Mouse (Mus musculus) midbrain, postnatal 0 days (tissue): ENCODE data around the gene Anxa5. TPM values are rescaled to one million over a fixed set of nuclear protein-coding genes. Genes with fewer than 3 reads are reported as not detected.

Experiments used
- ATAC-seq: fragments of 200-750 bp; cut with Nextera tagmentation; 2 replicates; pipeline ENCODE4 v1.8.0; 2017; ENCODE audit warnings: moderate number of reproducible peaks, mild to moderate bottlenecking, moderate TSS enrichment, moderate library complexity; ENCODE audit not compliant: low FRiP score
- DNase-seq: peaks from one replicate; pipeline ENCODE4 v3.0.0-alpha.2; 2015; ENCODE audit warnings: low spot score
- H3K27ac ChIP-seq: fragments of 300-500 bp; sonication (generic); 2 replicates; pipeline ENCODE4 v1.5.1; 2014; ENCODE audit warnings: low read depth, mild to moderate bottlenecking, low read length, mixed read lengths
- H3K27me3 ChIP-seq: fragments of 300-500 bp; sonication (generic); 2 replicates; pipeline ENCODE4 v1.6.1; 2014; ENCODE audit warnings: low read length, control low read depth, mixed read lengths; ENCODE audit not compliant: insufficient read depth
- H3K36me3 ChIP-seq: fragments of 300-500 bp; sonication (generic); 2 replicates; pipeline ENCODE4 v1.6.1; 2014; ENCODE audit warnings: low read length, control low read depth, mixed read lengths; ENCODE audit not compliant: insufficient read depth
- H3K4me1 ChIP-seq: fragments of 300-500 bp; sonication (generic); 2 replicates; pipeline ENCODE4 v1.6.1; 2014; ENCODE audit warnings: mild to moderate bottlenecking, control low read depth, antibody characterized with exemption, low read length, mixed read lengths; ENCODE audit not compliant: insufficient read depth
- H3K4me2 ChIP-seq: fragments of 300-500 bp; sonication (generic); 2 replicates; pipeline ENCODE4 v1.6.1; 2014; ENCODE audit warnings: low read depth, mild to moderate bottlenecking, low read length, mixed read lengths; ENCODE audit not compliant: poor library complexity, severe bottlenecking
- H3K4me3 ChIP-seq: fragments of 300-500 bp; sonication (generic); 2 replicates; pipeline ENCODE4 v1.5.1; 2014; ENCODE audit warnings: low read depth, mild to moderate bottlenecking, low read length, moderate library complexity
- H3K9ac ChIP-seq: fragments of 300-500 bp; sonication (generic); replicated peaks from 2 replicates; pipeline ENCODE4 v1.6.1; 2014; ENCODE audit warnings: mild to moderate bottlenecking, low read length, moderate library complexity, mixed read lengths; ENCODE audit not compliant: poor library complexity, severe bottlenecking
- H3K9me3 ChIP-seq: fragments of 300-500 bp; sonication (generic); 2 replicates; pipeline ENCODE4 v1.6.1; 2016; ENCODE audit warnings: low read length, control low read depth
- CTCF ChIP-seq: IDR thresholded peaks from 2 replicates; pipeline ENCODE4 v1.5.1; 2016; ENCODE audit warnings: antibody characterized with exemption, mild to moderate bottlenecking
- WGBS: fragments of 180-500 bp; shearing (Covaris S2); extraction: QIAGEN DNeasy Blood & Tissue Kit; methylation state at CpG from one replicate; pipeline ENCODE4 v1.1.7; 2014; 5-methylcytosine and 5-hydroxymethylcytosine counted together
- microRNA-seq: library from miRNA; unstranded; fragments of <30 nt; microRNA quantifications from one replicate; pipeline ENCODE4, GENCODE M21; 2016; ENCODE audit warnings: borderline number of aligned reads
- polyA plus RNA-seq: library from polyadenylated mRNA; unstranded; fragments of >200 nt; fragmentation: Nextera tagmentation; extraction: Ambion mirVana; gene quantifications from 2 replicates; pipeline ENCODE4 v1.2.1, GENCODE M21; 2015
- total RNA-seq: library from RNA; depleted of rRNA; stranded (reverse); fragments of >200 nt; gene quantifications from 2 replicates; pipeline ENCODE4 v1.2.3, GENCODE M21; 2014; rRNA removed

Gene Anxa5
- total and polyA plus RNA-seq, 2 experiments from 2014 or later, result 27.9 to 43.1 TPM

DNA sequence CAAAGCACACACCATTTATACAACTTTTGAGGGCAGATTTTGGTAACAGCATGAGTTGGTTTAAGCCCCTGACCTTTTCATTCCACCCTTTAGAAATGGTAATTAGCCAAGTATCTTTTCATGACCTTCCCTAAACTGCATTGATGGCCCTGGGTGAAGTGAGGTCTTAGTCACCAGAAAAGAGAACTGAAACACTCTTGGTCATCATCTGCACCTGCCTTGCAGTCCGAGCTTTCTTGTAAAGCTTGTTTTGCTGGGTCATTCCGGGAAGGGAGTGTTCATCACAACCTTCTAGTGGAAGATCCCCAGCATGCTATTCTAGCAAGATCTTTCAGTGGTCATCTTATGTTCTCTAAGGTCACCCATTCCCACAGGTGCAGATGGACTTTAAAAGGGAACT lies 73.8 kb downstream of the Anxa5 start:
- DNase-seq (no peak), ATAC-seq (no peak)
- WGBS, result 23% methylated on average over 2 of the region's 2 CpGs
- H3K27me3 ChIP-seq, result no peaks in the 10 kb centered on the region
- no peak overlapping the region for H3K4me3 ChIP-seq
- no peak overlapping the region for H3K9ac ChIP-seq
- no peaks in the 10 kb centered on the region for H3K36me3 ChIP-seq
- no peaks in the 10 kb centered on the region for H3K9me3 ChIP-seq
- no peak overlapping the region for H3K27ac ChIP-seq
- H3K4me2 ChIP-seq, result no peak overlapping the region
- no peak for TF ChIP-seq CTCF
- no peaks in the 10 kb centered on the region for H3K4me1 ChIP-seq

DNA sequence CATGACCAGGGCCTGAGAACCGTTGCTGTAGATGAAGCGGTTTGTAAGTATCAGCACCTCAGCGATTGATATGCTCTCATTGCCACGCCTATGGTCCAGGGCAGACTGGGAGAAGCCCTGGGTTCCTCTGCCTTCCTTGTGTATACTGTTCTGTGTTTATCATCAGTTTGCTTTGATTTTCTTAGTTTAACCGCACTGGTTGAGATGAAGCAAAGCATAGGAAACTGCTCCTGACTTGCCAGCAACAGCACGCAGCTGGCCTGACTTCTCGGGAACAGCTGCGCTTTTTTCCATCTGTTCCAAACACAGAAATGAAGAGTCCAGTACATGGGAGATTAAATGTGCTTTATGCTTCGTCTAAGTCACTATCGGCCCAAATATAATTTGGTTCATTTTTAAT lies 75.0 kb downstream of the Anxa5 start:
- TF ChIP-seq CTCF, result no peak
- Histone ChIP-seq H3K9ac (no peak overlapping the region), H3K27ac (no peak overlapping the region), H3K4me1 (no peaks in the 10 kb centered on the region), H3K4me2 (no peak overlapping the region), H3K9me3 (no peaks in the 10 kb centered on the region), H3K36me3 (no peaks in the 10 kb centered on the region), H3K4me3 (no peak overlapping the region), H3K27me3 (no peaks in the 10 kb centered on the region)
- WGBS, result 78% methylated on average over 10 of the region's 10 CpGs
- ATAC-seq (no peak), DNase-seq (peak; percentile 22)

Small RNA genes lying within 50 kb of the gene (microRNA-seq; reads per million reads assigned to microRNA genes)
- not detected for gene Mir7009

Other genes starting within 250 kb of the Anxa5 start
- gene 1810062G17Rik, start within 50 bp of the Anxa5 start, total RNA-seq, result not detected in 2 replicates
- gene 1810062G17Rik, start within 50 bp of the Anxa5 start, polyA plus RNA-seq, result 0.23 and 0.44 TPM in 2 replicates
- 0.22 and 0.42 TPM in 2 replicates for gene Gm11549, start 45.9 kb upstream of the Anxa5 start, total RNA-seq
- gene Gm11549, start 45.9 kb upstream of the Anxa5 start, polyA plus RNA-seq, result 0.28 and 0.31 TPM in 2 replicates
- 42.5 and 53.9 TPM in 2 replicates for gene Exosc9, start 76.7 kb upstream of the Anxa5 start, total RNA-seq
- gene Exosc9, start 76.7 kb upstream of the Anxa5 start, polyA plus RNA-seq, result 68.2 and 70.9 TPM in 2 replicates
- gene Ccna2, start 96.3 kb upstream of the Anxa5 start, total RNA-seq, result 15.0 and 16.9 TPM in 2 replicates
- gene Ccna2, start 96.3 kb upstream of the Anxa5 start, polyA plus RNA-seq, result 10.5 and 10.7 TPM in 2 replicates
- 13.2 and 16.8 TPM in 2 replicates for gene Bbs7, start 137.6 kb upstream of the Anxa5 start, total RNA-seq
- 15.6 and 16.2 TPM in 2 replicates for gene Bbs7, start 137.6 kb upstream of the Anxa5 start, polyA plus RNA-seq
- gene Trpc3, start 214.3 kb upstream of the Anxa5 start, total RNA-seq, result 21.5 and 29.9 TPM in 2 replicates
- gene Trpc3, start 214.3 kb upstream of the Anxa5 start, polyA plus RNA-seq, result 9.0 and 9.9 TPM in 2 replicates